Mouse (Mus musculus) T-cell, adult 2 months (primary cell): ENCODE data around the gene Fam117a.

Experiments used
- DNase-seq: peaks from one replicate; pipeline ENCODE4 v3.0.0; 2022; ENCODE audit warnings: low spot score

Fam117a gene

GRCm38 (mm10) chr11:95366280-95366897, 29.6 kb downstream of the Fam117a start:
- DNase-seq, result no peak

- peak; percentile 70 for DNase-seq
Measured at GRCm38 (mm10) chr11:95367011-95367735, 30.4 kb downstream of the Fam117a start.

GRCm38 (mm10) chr11:95368231-95368823, 31.5 kb downstream of the Fam117a start:
- no peak for DNase-seq

- DNase-seq, result no peak
Measured at GRCm38 (mm10) chr11:95368871-95369270, 32.1 kb downstream of the Fam117a start.

GRCm38 (mm10) chr11:95369964-95370890, 33.4 kb downstream of the Fam117a start:
- DNase-seq, result no peak

- DNase-seq, result no peak
Measured at GRCm38 (mm10) chr11:95371182-95371581, 34.4 kb downstream of the Fam117a start.

GRCm38 (mm10) chr11:95378926-95379325, 42.1 kb downstream of the Fam117a start:
- no peak for DNase-seq

- no peak for DNase-seq
Measured at GRCm38 (mm10) chr11:95379552-95379951, 42.7 kb downstream of the Fam117a start.

GRCm38 (mm10) chr11:95380711-95381110, 43.9 kb downstream of the Fam117a start:
- no peak for DNase-seq

- no peak for DNase-seq
Measured at GRCm38 (mm10) chr11:95381146-95381545, 44.3 kb downstream of the Fam117a start.

- no peak for DNase-seq
Measured at GRCm38 (mm10) chr11:95383331-95383986, 46.6 kb downstream of the Fam117a start.

GRCm38 (mm10) chr11:95384004-95384318, 47.1 kb downstream of the Fam117a start:
- DNase-seq, result no peak

- peak; percentile 97 for DNase-seq
Measured at GRCm38 (mm10) chr11:95384319-95384972, 47.6 kb downstream of the Fam117a start, which contains the start of gene Slc35b1. TSS of gene Slc35b1 (plus strand) at chr11:95384692.

- no peak for DNase-seq
Measured at GRCm38 (mm10) chr11:95384973-95385320, 48.1 kb downstream of the Fam117a start.

- no peak for DNase-seq
Measured at GRCm38 (mm10) chr11:95387354-95387753, 50.5 kb downstream of the Fam117a start.

GRCm38 (mm10) chr11:95389006-95389405, 52.2 kb downstream of the Fam117a start:
- no peak for DNase-seq

GRCm38 (mm10) chr11:95390420-95390819, 53.6 kb downstream of the Fam117a start:
- no peak for DNase-seq

GRCm38 (mm10) chr11:95391201-95391600, 54.4 kb downstream of the Fam117a start:
- DNase-seq, result no peak

- DNase-seq, result no peak
Measured at GRCm38 (mm10) chr11:95391743-95392142, 54.9 kb downstream of the Fam117a start.

GRCm38 (mm10) chr11:95392223-95392667, 55.4 kb downstream of the Fam117a start:
- no peak for DNase-seq
